Mouse (Mus musculus) testis, adult 2 months (tissue): ENCODE results near the gene Ntpcr. TPM values are rescaled to one million over a fixed set of nuclear protein-coding genes. Genes with fewer than 3 reads are reported as not detected.

Experiments
- H3K27ac ChIP-seq: fragments of 200-500 bp; 2 replicates; pipeline ENCODE4 v1.5.1; 2012; ENCODE audit warnings: low read depth, low read length; ENCODE audit not compliant: control insufficient read depth, insufficient read depth
- H3K27me3 ChIP-seq: fragments of 200-500 bp; 2 replicates; pipeline ENCODE4 v1.6.1; 2012; ENCODE audit warnings: mild to moderate bottlenecking, low read length, moderate library complexity; ENCODE audit not compliant: control insufficient read depth, insufficient read depth
- H3K36me3 ChIP-seq: fragments of 200-500 bp; 2 replicates; pipeline ENCODE4 v1.6.1; 2012; ENCODE audit warnings: mild to moderate bottlenecking, low read length; ENCODE audit not compliant: control insufficient read depth, insufficient read depth
- H3K4me1 ChIP-seq: fragments of 200-500 bp; 2 replicates; pipeline ENCODE4 v1.6.1; 2012; ENCODE audit warnings: low read length; ENCODE audit not compliant: control insufficient read depth, insufficient read depth
- H3K4me3 ChIP-seq: fragments of 200-500 bp; 2 replicates; pipeline ENCODE4 v1.5.1; 2012; ENCODE audit warnings: low read depth, mild to moderate bottlenecking, low read length, moderate library complexity, mixed read lengths; ENCODE audit not compliant: control insufficient read depth
- CTCF ChIP-seq: fragments of 200-500 bp; IDR thresholded peaks from 2 replicates; pipeline ENCODE4 v1.5.1; 2012; ENCODE audit warnings: low read depth, mild to moderate bottlenecking, inconsistent platforms, low read length, moderate library complexity; ENCODE audit not compliant: control insufficient read depth, insufficient read depth, insufficient replicate concordance
- POLR2A ChIP-seq: fragments of 200-500 bp; IDR thresholded peaks from 2 replicates; pipeline ENCODE4 v1.6.1; 2012; ENCODE audit warnings: low read depth, mild to moderate bottlenecking, inconsistent platforms, low read length, moderate library complexity; ENCODE audit not compliant: control insufficient read depth
- polyA plus RNA-seq: library from polyadenylated mRNA; depleted of rRNA; stranded (reverse); fragments of >200 nt; gene quantifications from 2 replicates; pipeline ENCODE4 v1.2.3, GENCODE M21; 2012

Gene Ntpcr
- polyA plus RNA-seq, 1 experiment, result 95.4 TPM

DNA sequence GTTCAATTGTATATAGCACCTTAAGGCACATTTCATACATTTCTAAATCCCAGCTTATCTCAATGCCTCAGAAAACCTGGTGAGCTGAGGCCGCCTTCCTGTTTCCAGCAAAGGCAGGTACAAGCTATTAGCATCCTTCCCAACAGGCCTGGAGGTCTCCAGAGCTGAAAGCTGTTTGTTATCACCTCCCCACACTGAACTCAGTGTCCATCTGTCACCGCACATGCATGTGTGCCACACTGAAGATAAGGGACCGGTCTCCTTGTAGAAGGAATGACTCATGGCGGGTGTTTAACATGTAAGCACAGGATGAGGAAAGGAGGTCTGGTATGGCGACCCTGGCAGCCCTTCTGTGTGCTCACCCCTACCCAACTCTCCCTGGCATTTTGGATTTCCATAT is 18.2 kb upstream of the Ntpcr start:
- no peak overlapping the region for H3K4me3 ChIP-seq
- H3K27ac ChIP-seq, result no peak overlapping the region
- H3K36me3 ChIP-seq, result no peaks in the 10 kb centered on the region
- TF ChIP-seq CTCF (no peak), POLR2A (no peak)
- H3K4me1 ChIP-seq, result no peaks in the 10 kb centered on the region
- no peaks in the 10 kb centered on the region for H3K27me3 ChIP-seq

DNA sequence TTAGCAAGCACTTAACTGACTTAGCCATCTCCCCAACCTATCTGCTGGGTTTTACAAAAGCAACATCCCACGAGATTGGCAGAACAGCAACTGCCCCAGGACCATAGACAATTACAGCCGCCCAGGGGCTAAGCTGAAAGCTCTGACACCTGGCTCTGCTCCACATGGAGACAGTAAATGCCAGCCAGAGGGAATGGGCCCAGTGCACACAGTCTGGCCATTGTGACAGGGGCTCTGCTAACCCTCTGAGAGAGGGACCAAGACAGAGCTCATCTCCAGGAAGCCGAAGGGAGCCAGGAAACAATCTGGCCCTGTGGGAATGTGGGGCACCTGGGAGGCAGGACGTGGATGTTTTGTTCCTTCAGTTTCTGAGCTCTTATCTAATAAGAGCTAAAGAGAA is 13.6 kb upstream of the Ntpcr start:
- Histone ChIP-seq H3K36me3 (no peaks in the 10 kb centered on the region), H3K27me3 (no peaks in the 10 kb centered on the region), H3K4me1 (no peaks in the 10 kb centered on the region), H3K4me3 (no peak overlapping the region), H3K27ac (no peak overlapping the region)
- TF ChIP-seq CTCF (no peak), POLR2A (no peak)

DNA sequence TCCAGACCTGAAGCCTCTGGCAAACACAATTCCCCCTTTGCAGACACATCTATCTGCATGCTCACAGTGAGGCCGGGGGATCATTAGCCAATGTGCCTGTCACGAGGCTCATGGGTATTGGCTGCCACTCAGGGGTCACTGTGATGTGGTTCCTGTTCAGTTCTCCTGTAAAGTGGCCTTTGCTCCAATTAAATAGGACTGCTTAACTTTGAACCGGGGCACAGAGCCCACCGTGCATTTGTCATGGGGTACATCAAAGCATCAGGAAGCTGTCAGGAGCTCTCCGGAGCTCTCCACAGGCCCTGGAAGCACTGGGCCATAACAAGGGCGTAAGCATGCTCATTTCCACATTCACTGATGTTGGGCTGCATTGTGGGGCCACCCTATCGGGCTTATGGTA is 13.2 kb upstream of the Ntpcr start:
- TF ChIP-seq POLR2A (no peak), CTCF (no peak)
- Histone ChIP-seq H3K27ac (no peak overlapping the region), H3K4me3 (no peak overlapping the region)

DNA sequence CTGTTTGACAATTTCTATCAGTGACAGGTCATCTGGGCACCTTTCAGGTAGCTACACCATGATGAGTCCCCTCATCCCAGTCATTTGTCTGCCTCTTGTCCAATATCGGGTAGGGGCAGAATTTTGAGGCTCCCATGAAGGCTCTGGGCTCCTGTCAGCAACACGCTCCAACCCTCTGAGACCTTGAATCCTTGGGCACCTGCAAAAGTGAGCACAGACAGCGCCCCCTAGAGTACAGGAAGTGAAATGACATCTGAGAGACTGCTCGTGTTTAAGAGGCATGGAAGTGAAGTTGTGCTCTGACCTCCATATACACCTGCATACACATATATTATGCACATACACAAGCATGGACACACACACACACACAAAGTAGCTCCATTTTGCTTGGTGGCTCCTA is 10.8 kb upstream of the Ntpcr start:
- Histone ChIP-seq H3K4me3 (no peak overlapping the region), H3K36me3 (no peaks in the 10 kb centered on the region), H3K27ac (no peak overlapping the region), H3K27me3 (no peaks in the 10 kb centered on the region), H3K4me1 (peaks cover 3% of the 10 kb centered on the region)
- TF ChIP-seq CTCF, result peak; percentile 80
- TF ChIP-seq POLR2A, result no peak

More for the DNA sequence above, 13.2 kb upstream of the Ntpcr start:
- Histone ChIP-seq H3K36me3 (no peaks in the 10 kb centered on the region), H3K4me1 (no peaks in the 10 kb centered on the region), H3K27me3 (no peaks in the 10 kb centered on the region)

DNA sequence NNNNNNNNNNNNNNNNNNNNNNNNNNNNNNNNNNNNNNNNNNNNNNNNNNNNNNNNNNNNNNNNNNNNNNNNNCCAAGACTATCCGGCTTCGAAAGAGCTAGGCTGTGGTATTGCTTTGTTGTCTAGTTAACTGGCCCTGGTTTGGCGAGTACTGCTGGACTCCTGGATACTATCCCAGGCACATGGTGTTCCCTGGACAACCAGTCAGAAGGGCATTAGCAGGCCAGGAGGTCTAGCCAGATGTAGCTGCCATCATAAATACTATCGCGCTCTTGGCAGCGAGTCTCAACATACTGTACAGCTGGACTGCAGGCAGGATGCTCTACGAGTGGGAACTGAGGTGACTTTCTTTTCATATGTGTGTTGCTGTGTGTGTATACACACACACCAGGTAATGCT is 7.1 kb upstream of the Ntpcr start:
- H3K4me3 ChIP-seq, result no peak overlapping the region
- TF ChIP-seq CTCF (no peak), POLR2A (no peak)
- H3K27me3 ChIP-seq, result no peaks in the 10 kb centered on the region
- peaks cover 9% of the 10 kb centered on the region for H3K4me1 ChIP-seq
- no peak overlapping the region for H3K27ac ChIP-seq
- no peaks in the 10 kb centered on the region for H3K36me3 ChIP-seq

GRCm38 (mm10) chr8:125723437-125723836 is 6.3 kb upstream of the Ntpcr start:
- Histone ChIP-seq H3K4me3 (peak overlapping the region; percentile 64), H3K36me3 (no peaks in the 10 kb centered on the region), H3K4me1 (peaks cover 9% of the 10 kb centered on the region), H3K27me3 (no peaks in the 10 kb centered on the region), H3K27ac (no peak overlapping the region)
- no peak for TF ChIP-seq POLR2A
- no peak for TF ChIP-seq CTCF

GRCm38 (mm10) chr8:125725037-125725820 is 4.5 kb upstream of the Ntpcr start:
- no peak for TF ChIP-seq CTCF
- no peak for TF ChIP-seq POLR2A
- Histone ChIP-seq H3K36me3 (no peaks in the 10 kb centered on the region), H3K4me1 (peaks cover 9% of the 10 kb centered on the region), H3K27ac (no peak overlapping the region), H3K27me3 (no peaks in the 10 kb centered on the region), H3K4me3 (no peak overlapping the region)
